Mouse (Mus musculus) lung, adult 18-20 months (tissue): ENCODE results near the gene Entr1.

ENCODE experiments used
- DNase-seq, 2 experiments: peaks; one replicate each; pipeline ENCODE4 v3.0.0; 2022; ENCODE audit warnings: mixed read lengths in 2 of 2

The Entr1 gene

DNA sequence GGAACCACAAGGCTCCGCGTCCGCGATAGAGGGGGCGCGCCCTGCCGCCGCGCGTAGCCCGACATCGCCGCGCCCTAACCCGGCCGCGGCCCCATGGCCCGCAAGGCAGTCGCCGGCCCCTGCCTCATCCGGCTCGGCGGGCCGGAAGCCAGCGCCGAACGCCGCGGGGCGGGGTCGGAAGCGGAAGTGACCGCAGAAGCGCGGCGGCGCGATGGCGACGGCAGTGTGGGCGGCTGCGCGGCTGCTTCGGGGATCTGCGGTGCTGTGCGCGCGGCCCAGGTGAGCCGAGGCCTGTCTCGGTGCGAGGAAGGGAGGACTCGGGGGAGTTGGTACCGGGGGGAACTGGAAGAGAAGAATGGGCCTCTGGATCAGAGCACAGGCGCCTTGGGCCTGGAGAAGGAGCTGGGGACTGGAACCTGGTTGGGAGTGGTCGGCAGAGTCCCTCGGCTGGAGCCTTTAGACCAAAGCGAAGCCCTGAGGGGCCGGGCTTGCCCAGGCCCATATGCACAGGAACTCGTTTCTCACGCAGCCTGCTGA is at the start of gene Entr1, which contains the start of gene Pmpca:
Gene Entr1, minus strand, starts transcription at position 163 of the 537 bp plus-strand sequence.
Gene Pmpca, plus strand, starts transcription at position 186 of the 537 bp plus-strand sequence.
- DNase-seq, result peak; percentile 77 to 83

DNA sequence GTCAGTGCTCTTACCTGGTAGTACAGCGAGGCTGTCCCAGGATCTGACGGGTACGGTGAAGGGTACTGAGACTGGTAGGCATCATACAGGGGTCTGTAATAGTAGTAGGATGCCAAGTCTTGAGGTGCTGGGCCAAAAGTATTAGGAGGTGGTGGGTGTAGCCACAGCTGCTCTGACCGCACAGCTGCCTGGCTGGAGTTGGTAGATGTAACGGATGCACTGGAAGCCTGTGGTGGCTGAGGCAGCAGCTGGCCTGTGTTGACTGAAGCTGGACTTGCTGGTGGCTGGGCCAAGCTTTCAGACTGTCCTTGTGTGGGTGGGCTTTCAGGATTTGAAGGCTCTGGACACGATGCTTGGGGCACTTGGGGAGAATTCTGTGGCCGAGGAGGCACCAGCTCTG is 49.3 kb upstream of the Entr1 start:
- DNase-seq, result no peak

DNA sequence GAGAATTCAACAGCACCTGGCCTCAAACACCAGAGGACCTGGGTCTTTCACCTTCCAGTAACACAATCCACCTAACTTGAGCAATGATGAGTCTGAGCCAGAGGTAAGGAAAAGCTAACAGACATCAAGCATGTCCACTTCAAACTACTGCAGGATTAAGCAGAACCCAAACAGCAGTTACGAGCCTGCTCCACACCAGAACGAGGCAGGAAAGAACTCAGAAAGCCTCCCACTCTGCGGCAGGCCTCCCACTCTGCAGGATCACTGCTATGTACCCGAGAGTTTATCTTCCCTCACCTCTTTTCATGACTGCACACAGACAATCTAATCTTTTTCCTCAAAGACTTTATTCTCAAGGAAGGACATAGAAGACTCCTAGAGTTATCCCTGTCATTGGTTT is 48.1 kb upstream of the Entr1 start:
- no peak for DNase-seq

GRCm38 (mm10) chr2:26434791-26435572 is 45.9 kb upstream of the Entr1 start:
- no peak for DNase-seq

- no peak for DNase-seq
These were observed 40.7 kb upstream of the Entr1 start for GRCm38 (mm10) chr2:26429851-26430250.

- no peak for DNase-seq
These were observed 35.4 kb upstream of the Entr1 start for GRCm38 (mm10) chr2:26424541-26424940.

GRCm38 (mm10) chr2:26423086-26423485 is 34.0 kb upstream of the Entr1 start:
- DNase-seq, result no peak

DNA sequence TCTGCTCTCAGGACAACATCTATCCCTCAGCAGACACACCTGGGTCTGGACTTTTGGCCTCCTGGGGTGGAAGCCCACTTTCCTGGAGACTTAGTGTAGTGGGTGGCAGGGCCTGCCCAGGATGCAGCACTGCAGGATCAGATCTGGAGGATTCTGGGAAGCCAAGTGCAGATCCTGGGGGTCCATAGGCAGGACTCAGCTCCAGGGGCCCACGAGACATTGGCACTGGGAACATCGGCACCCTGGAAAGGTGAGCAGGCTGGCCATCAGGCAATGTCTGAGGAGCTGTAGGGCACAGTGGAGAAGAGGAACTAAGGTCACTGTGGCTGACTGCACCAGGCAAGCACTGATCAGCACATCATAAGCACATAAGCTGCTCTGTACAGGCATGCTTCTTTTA is 32.9 kb upstream of the Entr1 start:
- DNase-seq, result no peak

DNA sequence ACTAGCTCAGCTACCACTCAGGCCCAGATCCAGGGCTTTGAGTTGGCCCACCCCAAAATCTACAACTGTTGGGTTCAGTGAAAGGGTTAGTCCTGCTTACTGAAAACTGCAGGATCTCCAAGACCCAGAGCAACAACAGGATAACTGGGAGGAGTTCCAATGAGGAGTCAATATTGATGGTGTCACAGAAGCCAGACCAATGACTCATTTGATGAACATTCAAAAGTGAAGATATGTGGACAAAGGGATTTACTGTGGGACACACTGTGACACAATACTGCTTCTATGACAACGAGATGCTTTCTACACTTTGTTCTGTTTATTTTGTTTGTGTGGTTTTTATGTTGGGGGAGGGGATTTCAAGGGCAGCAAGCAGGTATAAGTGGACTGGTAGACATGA is 29.0 kb upstream of the Entr1 start:
- DNase-seq, result no peak

DNA sequence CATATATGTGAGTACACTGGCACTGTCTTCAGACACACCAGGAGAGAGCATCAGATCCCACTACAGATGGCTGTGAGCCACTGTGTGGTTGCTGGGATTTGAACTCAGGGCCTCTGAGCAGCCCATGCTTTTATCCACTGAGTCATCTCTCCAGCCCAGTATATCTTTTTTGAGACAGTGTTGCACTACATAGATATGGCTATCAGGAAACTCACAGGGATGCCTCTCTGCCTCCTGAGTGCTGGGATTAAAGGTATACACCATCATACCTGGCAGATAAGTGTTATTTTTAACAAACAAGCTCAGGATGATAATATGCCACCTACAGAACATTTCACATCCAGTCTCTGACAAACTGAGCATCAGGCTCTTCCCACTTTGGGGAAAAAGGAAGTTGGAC is 27.9 kb upstream of the Entr1 start:
- DNase-seq, result no peak

GRCm38 (mm10) chr2:26410931-26411411 is 21.9 kb upstream of the Entr1 start:
- DNase-seq, result no peak

- no peak for DNase-seq
These were observed 21.0 kb upstream of the Entr1 start for GRCm38 (mm10) chr2:26410091-26410490.

GRCm38 (mm10) chr2:26409362-26409761 is 20.2 kb upstream of the Entr1 start:
- DNase-seq, result no peak

DNA sequence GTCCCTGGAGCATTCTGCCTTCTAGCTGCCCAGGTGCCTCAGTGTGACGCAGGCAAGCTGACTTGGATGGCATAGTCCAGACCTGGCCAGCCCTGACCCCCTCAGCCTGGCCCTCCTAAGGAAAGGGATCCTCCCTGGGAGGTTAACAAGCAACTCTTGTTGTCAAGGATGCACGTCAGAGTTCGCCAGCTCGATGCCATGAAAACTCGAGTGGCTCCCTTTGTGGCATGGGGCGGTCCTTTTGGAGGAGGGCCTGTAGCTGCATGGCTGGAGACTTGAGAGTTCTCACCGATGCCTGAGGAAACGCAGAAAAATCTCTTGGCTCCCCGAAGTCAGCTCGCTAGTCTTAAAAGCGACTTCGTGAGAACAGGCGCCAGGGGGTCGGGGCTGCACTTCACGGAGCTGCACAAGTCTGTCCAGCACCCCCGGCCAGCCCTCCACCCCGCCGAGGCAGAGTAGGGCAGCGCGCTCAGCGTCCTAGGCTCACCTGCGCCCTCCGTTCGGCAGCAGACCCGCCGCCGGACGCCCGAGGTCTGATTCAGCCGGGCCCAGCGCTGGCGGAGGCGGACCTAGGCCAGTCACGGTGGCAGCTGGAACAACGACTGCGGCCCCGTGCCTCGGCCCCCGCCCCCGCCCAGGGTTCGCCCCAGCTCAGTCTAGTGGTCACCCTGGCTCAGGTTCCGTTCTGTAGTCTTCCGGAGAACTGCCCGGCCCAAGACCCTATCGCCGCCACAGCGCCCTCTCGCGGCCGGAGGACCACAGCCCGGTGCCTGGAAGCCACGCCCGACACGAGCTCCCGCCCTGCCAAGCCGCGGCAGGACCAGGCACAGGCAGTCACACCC is 19.6 kb upstream of the Entr1 start, which contains the start of gene Inpp5e:
Gene Inpp5e, minus strand, starts transcription at position 689 of the 842 bp plus-strand sequence.
- DNase-seq, result peak; percentile 96 to 97

- DNase-seq, result no peak
These were observed 14.2 kb upstream of the Entr1 start for GRCm38 (mm10) chr2:26403306-26403705.

GRCm38 (mm10) chr2:26402265-26402664 is 13.1 kb upstream of the Entr1 start:
- DNase-seq, result no peak

- DNase-seq, result no peak
These were observed 11.9 kb upstream of the Entr1 start for GRCm38 (mm10) chr2:26401023-26401422.

DNA sequence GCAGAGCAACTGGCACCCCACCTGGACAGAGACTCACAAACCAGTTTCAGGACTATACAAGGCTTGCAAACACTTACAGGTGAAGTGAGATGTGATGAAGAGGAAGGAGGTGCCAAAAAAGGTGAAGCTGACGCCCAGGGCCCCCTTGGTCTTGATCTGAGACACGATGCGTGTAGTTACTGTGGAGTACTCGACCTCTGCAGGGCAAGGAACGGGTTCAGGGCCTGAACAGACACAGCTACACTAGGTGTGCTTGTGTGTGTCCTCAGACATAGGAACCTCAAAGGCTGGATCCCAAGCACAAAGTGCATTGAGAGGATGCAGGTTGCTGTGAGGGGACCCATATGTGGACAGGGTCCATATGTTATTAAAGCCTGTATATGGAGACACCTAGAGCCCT is 11.2 kb upstream of the Entr1 start:
- DNase-seq, result no peak

GRCm38 (mm10) chr2:26399647-26400046 is 10.5 kb upstream of the Entr1 start:
- DNase-seq, result no peak

GRCm38 (mm10) chr2:26398978-26399377 is 9.9 kb upstream of the Entr1 start:
- no peak for DNase-seq

GRCm38 (mm10) chr2:26391617-26392016 is 2.5 kb upstream of the Entr1 start:
- no peak for DNase-seq

- no peak for DNase-seq
These were observed 1.8 kb upstream of the Entr1 start for GRCm38 (mm10) chr2:26390954-26391353.

- DNase-seq, result peak; percentile 12 to 22
These were observed 398 bp downstream of the Entr1 start for GRCm38 (mm10) chr2:26388682-26389153.
